Mouse (Mus musculus) gonadal fat pad, adult 2 months (tissue): ENCODE data around the gene Ngfr. TPM values are rescaled to one million over a fixed set of nuclear protein-coding genes. Genes with fewer than 3 reads are reported as not detected.

ENCODE experiments used
- DNase-seq: peaks from one replicate; pipeline ENCODE4 v3.0.0-alpha.2; 2012; ENCODE audit warnings: low read depth
- polyA plus RNA-seq: library from polyadenylated mRNA; depleted of rRNA; stranded (reverse); fragments of >200 nt; gene quantifications from 2 replicates; pipeline ENCODE4 v1.2.3, GENCODE M21; 2012

The Ngfr gene
- polyA plus RNA-seq, 1 experiment: 2.6 TPM

DNA sequence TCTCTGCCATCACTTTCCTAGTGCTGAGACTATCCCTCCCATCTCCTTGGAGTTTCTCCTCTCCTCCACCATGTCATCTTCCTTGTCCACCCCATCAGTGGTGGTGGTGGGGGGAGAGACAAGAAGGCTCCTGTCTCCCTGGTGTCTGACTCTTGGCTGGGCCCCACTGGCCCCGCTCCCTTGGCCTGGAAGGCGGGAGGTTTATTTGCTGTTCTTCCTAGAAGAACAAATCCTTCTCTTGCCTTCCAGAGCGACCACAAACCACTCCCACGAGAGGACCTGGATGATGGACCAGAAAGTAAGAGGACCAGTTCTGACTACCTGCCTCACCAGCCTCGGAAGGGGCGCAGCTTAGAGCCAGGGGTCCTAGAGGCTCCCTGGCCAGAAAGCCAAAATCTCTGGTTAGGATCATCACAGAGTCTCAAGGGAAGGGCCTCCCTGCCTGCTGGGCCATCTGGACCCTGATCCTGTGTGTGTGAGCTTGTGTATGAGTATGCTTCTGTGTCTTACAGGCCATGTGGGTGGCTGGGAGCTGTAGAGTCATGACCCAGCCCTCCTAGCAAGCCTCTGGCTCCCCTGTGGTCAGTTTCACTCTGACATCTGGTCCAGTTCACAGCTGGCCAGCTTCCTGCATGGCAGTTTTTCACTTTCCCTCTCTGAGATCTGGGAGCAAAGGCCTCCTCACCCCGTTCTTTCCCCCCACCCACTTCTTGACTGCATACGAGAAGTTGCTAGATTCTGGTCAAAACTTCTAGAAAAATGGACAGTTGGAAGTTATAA is 19.4 kb downstream of the Ngfr start:
- DNase-seq: no peak

DNA sequence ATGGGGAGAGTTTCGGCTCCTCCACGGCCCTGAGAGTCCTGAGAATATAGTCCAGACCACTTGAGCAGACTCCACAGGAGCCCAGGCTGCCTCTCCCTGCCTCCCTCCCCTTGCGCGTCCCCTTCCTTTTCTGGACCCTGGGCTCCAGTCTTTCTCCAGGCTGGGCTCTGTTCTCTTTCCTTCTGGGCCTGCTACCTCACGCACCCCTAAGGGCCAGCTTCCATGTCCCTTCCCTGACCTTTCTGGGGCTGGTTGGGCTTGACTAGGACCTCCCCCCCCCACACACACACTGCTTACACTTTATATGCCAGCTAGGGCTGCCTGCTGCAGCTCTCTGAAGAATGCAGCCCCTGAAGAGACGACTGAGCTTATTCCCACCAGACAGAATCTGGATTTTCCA is 20.2 kb downstream of the Ngfr start:
- no peak for DNase-seq

DNA sequence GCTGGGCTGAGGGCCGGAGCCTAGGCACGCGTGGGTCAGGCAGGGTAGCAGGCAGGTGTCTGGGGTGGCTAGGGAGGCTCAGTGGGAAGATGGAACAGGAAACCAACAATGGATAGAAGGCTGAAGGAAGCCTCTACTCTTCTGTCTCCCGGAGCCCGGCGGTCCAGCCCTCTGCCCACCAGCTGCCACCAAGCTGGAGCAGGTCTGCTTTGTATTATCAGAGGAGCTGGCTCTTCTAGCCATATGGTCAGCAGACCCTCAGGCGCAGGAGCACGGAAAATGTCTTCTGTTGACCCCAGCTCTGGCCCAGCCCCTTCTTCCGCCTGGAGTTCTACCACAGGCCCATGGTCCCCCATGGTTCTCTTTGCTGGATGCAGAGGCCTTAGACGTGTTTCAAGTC is 22.2 kb downstream of the Ngfr start:
- no peak for DNase-seq

DNA sequence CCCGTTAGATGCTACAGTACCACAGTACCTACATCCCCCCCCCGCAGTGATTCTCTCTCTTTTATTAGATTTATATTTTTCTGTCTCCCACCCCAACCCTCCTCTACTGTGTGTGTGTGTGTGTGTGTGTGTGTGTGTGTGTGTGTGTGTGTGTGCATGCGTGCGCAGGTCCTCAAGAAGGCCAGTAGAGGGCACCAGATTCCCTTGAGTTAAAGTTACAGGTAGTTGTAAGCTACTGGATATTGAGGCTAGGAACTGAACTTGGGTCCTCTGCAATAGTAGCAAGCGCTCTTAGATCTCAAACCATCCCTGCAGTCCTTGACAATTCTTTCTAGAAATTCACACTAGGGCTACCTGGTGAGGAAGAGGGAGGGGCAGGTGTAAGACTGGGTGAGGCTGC is 23.7 kb downstream of the Ngfr start:
- no peak for DNase-seq

DNA sequence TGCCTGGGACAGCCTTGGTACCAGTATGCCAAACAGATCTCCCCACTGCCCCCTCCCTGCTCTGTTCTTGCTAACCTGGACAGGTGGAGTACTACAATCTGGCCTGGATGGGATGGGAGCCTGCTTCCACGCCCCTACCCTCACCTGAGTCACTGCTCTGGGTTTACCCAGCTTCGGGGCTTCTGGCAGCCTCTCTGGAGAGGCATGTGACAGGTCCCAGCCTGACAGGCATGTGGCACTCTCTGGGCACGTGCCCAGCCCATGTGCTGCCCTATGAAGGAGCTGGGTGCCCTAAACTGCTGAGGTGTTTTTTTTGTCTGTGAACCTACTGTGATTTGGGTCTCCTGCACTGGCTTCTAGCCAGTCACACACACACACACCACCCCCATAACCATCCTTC is 26.8 kb downstream of the Ngfr start:
- no peak for DNase-seq

DNA sequence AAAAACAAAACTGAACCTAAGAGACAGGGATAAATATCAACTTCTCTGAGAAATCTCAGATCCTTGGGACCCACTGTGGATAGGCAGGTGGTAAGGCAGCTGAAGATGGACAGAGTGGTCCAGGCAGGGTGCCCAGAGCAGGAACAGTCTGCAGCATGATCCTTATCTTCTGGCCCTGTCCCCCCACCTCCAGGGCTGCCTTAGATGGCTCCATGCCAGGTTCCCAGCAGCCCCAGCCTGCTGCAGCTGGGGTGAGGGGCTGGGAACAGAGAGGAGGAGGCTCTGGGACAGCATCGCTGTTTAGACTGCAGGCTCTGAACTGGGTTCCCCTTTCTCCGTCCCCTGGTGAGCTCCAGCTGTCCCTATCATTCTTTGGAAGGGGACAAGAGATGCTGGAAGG is 27.8 kb downstream of the Ngfr start:
- no peak for DNase-seq

DNA sequence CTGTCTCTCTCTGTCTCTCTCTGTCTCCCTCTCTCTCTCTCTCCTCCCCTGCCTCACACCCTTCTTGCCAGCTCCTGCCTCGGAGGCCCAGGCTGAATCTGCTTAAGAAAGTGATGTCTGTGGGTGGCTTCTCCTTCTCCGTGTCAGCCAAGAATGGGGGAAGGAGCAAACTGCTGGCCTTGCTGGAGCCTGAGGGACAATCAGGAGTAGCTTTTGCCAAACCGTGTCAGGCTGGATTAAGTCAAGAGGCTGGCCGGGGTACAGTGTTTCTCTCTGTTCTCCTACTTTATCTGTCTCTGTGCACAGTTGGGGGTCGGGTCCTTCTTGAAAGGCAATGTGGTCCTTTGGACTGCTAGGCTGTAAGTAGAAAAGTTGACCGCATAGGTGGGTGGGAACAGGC is 29.8 kb downstream of the Ngfr start:
- peak; percentile 56 for DNase-seq

DNA sequence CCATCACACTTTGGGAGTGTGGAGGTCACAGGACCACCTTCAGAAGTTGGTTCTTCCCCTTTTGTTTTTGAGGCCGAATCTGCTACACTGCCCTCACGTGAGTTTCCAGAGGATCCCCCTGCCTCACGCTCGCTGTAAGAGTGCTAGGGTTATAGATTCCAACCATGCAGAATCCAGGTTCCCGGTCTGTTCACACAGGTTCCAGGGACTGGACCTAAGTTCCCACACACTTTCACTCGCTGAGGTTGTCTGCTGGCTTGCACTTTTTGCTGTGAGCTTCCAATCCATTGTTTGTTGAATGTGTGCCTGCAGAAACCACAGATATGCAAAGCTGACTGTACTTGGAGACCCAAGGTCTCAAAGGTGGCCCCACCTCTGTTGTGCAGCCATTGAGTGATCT is 30.5 kb downstream of the Ngfr start:
- DNase-seq: no peak

DNA sequence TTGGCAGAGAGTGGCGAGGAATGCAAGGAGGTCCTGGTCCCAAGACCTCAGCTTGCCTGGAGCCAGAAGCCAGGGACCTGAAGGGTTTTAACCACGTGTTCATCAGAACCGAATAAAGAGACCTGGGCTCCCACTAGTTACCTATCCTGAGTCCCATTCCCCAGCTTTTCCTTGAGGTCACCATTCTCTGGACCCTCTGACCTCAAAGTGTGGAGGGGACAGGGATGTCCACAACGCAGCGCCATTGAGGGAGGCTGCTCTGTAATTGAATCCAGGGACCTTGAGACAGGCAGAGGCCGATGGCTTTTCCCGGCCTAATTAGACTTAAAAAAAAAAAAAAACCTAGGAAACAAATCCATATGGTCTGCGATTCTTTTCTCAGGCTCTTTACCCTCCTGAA is 32.3 kb downstream of the Ngfr start:
- no peak for DNase-seq

DNA sequence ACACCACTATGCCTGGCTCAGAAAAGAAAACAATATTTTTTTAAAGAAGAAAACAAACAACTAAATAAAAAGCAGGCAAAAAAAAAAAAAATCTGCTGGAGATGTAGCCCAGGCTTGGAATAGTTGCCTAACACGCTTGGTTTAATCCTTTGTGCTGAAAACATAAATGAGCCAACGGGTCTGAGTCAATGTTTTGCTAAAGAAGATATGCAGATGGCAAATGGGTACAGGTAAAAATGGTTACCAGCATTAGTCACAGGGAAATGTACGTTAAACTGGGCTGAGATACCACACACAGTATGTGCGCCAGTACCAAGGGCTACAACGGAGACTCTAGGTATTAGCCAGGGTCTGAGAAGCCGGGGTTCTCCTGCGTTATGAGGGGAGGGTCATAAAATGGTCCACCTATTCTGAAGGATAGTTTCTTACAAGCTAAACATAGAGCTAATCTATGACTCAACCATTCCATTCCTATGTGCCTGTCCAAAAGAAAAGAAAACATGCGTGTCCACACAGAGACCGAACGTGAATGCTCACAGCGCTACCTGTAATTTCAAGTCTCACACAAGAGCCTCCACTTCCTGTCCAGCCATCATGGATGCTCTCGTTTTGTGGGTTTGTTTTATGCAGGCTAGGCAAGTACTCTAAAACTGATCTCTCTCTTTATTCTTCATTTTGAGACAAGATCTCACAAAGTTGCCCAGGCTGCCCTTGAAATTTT is 37.1 kb downstream of the Ngfr start:
- DNase-seq: no peak

DNA sequence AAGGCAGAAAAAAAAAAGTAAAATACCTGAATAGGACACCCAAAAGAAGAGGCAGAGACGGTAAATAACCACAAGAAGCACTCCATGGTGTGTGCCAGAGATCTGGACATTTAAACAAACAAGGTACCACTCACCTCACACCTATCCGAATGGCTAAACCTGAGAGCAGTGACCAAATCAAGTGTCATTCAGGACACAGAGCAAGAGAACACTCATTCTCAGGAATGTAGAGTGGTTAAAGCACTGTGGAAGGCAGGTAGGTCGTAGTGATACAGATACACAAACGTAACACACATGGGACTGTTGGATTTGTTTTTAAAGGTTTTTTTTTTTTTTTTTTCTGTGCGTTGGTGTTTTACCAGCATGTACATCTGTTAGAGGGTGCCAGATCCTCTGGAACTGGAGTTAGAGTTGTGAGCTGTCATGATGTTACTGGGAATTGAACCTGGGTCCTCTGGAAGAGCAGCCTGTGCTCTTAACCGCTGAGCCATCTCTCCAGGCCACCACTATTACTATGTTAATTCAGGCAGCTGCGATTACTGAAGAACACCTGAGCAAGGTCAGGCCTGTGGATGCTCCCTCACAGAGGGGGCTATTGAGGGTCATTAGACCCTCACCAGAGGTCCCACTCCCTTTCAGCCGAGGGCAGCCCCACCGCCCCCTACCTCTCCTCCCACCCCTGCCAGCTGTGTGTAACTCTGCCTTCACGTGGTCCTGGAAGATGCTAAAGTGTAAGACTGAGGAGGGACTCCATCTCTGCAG is 41.3 kb downstream of the Ngfr start:
- no peak for DNase-seq

DNA sequence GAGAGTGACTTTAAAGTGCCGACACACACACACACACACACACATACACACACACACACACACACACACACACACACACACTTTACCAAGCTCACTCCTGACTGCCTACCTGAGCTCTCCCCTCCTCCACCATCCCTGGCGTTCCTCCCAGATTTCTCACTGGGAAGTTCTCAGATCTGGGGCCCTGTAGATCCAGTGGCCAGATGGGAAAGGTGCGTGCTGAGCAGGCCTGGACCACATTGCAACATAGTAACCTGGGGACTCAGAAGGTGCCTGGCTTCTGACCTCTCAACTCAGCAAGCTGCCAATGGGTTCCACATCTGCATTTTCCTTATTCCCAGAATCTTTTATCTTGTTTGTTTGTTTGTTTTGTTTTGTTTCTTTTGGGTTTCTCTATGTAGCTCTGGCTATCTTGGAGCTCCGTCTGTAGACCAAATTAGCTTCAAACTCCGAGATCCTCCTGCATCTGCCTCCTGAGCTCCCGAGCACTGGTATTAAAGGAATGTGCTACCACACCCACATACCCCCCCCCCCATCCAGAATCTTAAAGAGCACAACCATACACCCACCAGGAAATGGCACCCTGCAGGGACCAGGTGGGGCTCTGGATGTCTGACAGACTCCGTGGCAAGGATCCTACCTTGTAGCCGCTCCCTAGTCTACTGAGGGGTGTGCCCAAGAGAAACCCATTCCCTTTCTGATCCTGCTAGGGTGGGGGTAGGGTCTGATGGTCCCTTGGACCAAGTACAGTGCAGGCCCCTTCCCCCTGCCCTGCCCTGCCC is 42.8 kb downstream of the Ngfr start:
- no peak for DNase-seq

DNA sequence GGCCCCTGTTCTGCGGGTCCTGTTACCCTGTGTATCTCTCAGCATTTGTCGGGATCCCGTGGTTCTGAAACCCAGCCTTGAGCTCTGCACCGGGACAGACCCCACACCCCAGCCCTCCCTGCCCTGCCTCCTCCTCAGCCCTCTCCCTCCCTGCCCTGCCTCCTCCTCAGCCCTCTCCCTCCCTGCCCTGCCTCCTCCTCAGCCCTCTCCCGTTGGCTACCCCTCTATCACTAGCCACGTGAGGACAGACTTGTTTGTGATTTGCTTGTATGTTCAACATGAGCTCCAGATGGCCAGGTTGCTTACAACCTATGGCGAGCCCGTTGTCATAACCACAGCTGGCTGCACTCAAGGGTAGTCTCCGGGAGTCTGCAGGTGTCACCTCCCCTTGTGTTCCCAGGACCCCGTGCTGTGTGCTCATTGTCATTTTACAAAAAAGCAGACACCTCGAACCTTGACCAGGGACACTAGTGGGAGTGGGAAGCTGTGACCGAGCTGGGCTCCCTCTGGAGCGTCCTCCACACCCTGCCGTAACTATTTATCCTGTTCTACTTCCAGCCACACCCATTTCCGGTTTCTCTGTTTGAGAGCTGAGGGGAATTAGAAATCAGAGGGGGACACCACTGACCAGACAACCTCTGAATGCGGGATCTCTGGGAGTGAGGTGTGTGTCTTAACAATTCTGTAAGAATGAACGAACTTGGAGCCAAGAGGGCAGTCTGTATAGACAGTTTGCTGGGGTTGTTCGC is 46.7 kb downstream of the Ngfr start:
- DNase-seq: no peak

DNA sequence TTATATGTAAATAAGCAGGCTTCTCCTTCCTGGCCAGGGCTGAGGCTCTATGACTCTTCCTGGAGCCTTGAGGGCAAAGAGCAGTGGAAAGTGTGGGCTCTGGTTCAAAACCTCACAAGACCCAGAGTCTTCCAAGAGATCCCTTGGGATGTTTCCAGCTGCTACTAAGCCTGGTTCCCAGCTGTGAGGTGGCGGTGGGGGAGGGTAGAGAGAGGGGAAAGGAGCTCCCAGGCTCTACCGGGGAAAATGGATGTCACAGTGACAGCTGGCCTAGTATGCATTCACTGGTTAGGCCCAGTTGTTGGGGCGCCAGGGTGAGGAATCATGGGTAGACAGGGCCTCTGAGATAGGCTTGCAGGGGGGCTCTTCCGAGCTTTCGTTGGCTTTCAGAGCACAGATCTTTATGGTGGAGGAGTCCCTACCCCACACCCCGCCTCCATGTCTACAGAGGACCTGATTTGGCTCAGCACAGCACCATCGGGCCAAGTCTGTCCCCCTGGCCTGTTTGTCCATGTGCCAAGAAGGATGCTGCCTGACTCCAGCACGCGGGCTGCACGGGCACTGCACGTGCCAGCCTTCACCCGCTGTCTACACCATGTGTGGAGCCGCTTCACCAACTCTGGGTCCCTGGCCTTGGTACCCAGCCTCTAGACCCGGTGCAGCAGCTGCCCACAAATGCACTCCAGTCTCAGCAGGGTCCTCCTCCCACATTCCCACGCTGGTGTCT is 49.0 kb downstream of the Ngfr start:
- DNase-seq: no peak

DNA sequence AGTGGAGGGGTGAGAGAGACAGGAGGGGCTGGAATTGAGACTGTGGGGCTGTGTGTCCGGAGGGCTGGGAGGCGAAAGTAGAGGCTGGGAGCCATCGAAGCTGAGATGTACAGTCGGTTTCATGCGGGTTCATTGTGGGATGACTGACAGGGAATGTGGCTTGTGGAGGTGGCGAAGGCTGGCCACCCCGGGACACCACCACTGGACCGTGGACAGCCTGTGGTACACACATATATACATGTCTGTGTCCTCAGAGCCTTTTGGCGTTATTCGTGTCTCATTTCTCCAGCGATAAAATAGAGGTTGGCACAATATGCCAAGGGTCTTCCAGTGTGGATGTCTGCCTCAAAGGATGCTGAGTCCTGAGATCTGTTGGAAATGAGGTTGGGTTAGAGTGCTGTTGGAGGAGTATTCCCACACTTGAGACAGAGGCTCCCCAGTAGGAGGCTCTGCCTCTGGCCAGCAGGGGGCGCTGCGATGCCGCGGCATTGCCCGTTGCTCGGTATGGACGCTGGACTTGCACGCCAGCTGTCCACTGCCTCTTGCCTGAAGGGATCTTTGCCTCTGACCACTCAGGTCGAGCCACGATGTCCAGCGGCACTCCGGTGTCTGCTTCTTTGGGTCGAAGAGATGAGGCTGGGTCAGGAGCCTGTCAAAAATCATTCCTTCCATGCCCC is 53.9 kb downstream of the Ngfr start:
- DNase-seq: no peak

DNA sequence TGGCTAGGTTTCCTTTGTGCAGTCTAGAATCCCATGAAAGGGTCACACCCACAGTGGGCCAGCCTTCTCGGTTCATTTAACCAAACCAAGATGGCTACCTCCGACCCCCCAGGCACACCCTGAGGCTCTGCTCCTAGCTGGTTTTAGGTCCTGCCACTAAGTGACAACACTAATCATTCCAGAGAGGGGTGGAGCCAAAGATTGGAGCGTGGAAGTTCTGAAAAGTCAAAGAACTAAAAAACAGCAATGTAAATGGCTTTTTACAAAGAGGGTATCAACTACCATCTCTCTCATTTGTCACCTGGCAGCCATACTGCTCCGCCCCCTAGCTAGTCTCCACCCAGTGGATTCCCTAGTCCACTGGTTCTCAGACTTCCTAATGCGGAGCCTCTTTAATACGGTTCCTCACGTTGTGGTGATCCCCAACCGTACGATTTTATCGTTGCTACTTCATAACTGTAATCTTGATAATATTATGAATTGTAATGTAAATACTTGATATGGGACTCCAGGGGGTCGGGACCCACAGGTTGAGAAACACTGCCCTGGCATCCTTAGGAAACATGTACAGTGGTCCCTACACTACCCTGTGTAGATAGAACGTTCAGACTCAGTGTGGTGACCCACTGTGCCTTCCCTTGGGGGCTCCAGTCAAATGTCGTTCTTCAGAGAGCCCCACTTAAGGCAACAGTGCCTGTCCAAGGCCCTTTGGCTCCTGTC is 55.0 kb downstream of the Ngfr start:
- DNase-seq: no peak

DNA sequence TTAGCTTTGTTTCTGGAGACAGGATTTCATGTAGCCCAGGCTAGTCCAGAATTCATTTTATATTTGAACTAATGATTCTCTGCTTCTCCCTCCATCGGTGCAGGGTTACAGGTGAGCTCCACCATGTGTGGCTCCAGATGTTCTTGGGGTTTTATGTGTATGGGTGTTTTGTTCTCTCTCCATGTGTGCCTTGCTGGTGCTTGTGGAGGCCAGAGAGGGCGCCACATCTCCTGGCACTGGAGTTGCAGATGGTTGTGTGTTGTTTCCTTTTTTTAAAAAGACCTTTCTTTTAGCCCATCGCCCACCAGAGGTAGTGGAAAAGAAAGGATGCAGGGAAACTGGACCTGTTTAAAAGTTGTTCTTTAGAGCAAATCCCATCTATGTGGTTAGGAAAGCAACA is 59.3 kb downstream of the Ngfr start:
- DNase-seq: no peak

DNA sequence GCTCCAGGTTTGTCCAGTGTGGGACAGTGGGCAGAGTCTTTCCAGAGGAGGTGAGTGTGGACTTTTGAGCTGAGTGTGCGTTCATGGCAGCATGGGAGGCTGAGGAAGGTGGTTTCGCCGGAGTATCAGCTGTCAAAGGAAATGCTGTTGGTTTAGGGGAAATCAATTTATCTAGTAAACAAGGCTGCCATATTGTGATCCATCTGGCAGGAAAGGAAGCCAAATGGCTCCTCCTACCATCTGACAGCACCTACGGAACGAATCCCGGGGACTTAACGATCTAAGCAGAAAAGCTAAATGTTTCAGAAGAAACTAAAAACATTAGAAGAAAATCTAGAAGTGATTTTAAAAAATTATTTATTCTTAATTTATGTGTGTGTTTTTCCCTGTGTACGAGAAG is 60.2 kb downstream of the Ngfr start:
- no peak for DNase-seq

DNA sequence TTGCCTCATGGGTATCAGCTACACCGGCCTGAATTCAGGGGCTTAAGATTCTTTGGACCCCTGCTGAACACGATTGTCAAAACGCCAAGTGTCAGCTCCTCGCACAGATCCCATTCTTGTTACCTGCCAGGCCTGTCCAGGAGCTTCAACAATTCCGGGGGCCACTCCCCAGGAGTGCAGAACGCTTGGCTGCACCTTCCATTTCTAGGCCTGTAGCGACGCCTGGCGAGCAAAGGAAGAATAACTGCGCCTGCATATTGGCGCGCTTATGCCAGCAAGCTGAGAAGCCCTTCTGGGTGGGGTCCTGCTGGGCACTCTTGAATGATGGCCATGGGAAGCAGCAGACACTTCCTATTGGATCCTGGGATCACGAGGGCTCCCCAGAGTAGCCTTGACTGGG is 66.0 kb downstream of the Ngfr start:
- no peak for DNase-seq
